Mouse (Mus musculus) 3T3-L1 (cell line): ENCODE data around the gene Mup1.
"Not testable (repeated sequence)": the region's sequence is repeated elsewhere in the genome, so short reads cannot be mapped to it uniquely, and the experiment has no call there.

Source experiments
- DNase-seq: peaks from one replicate; pipeline ENCODE4 v3.0.0-alpha.2; 2015; ENCODE audit warnings: low read depth, low spot score

The Mup1 gene

GRCm38 (mm10) chr4:60501860-60502259 is at the start of gene Mup1:
Gene Mup1, minus strand, starts transcription at chr4:60501960.
- DNase-seq: not testable (repeated sequence)
